Mouse (Mus musculus) brain, adult 2 months (tissue): ENCODE measurements around the gene A3galt2.

ENCODE experiments used
- DNase-seq: peaks from one replicate; pipeline ENCODE4 v3.0.0; 2011; ENCODE audit warnings: low read depth, low spot score

Gene A3galt2

DNA sequence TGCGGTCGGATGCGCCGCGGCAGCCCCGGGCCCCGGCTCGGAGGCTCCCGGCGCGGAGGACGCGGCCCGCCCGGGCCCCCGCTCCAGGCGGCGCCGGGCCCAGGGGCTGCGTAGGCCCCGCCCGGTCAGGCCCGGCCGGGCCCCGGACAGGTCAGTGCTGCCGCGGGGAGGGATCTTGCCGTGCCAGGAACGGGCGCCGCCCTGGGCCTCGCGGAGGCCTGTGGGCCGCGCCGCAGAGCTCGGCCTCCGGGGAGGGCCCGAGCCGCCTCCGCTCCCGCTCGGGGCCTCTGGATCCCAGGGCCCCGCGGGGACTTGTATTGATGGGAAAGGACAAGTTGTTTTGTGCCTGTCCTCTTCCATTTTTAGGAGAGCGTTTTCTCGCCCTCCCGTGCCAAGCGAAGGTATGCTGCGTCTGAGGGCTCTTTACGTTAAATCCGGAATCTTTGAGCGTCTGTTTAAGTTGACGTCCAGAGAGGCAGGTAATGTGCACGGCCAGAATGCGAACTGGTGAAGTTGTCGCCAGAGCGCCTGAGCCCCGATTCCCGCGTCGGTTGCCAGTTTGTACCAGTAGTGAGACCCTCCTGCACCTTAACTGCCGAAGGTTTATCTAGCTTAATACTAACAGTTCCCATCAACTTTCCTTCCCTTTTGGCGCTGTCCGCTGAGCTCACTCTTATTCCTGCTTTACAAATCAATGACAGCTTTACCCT is 27.3 kb upstream of the A3galt2 start:
- DNase-seq: peak; percentile 81

DNA sequence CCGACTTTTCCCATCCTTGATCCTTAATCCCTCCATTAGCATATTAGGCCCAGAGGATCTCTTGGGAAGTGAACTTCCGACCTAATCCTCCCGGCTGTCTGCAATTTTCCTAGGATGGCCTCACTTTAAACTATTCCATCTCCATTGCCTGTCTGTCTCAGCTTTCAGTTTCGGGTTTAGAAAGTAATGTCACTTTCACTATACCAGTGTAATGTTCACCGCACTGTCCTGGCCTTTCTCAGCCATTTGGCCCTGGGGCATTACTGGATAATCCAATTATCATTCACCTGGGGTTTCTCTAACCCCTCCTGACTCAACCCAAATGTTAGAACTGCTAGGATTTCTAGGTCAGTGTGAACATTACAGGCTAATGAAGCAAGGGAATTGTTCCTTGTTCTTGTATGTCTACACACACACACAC is 26.7 kb upstream of the A3galt2 start:
- DNase-seq: peak; percentile 31

DNA sequence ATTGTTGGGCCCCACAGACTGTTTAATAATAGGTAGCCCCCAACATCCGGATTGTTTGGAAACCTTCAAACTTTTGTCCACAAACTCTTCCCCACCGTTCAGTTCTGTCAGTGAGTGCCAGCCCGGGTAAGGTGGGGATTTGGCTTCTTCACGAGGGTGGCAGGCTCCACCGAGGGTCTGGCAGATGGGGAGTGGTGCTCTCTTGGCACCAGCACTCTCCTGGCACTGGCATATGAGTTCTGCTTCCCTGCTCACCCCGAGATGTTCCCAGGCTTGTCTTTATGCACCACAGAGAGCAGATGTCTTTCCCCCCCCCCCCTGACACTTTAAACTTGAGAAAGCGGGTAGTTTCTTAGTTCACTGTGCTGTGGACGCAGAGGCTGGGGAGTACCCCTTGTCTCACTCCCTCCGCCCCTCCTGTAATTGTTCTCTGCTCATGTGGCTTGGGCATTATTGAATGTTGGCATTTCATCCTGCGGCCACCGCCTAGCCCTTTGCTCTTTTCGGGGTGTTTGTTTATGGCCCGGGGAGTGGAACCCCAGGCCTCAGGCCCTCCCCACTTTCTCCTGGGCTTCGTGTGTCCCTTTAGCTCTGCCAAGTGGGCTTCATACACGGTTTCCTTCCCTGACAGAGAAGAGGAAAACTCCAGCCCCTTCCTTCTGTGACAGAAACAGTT is 26.0 kb upstream of the A3galt2 start:
- peak; percentile 85 for DNase-seq

DNA sequence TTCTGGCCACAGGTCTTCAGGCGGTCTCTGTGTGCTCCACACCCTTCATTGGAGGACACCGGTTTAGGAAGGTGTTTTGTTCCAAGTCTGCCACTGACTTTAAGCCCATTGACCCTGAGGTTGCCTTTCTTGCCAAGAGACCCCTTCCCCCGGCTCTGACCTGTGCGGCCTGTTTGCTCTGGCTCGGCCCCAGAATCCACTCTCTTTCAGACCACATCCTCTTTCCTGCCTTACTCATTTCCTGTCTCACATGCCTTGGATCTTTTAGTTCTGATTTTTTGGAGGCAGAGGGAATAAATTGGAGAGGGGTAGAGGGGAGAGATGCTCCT is 25.5 kb upstream of the A3galt2 start:
- no peak for DNase-seq

DNA sequence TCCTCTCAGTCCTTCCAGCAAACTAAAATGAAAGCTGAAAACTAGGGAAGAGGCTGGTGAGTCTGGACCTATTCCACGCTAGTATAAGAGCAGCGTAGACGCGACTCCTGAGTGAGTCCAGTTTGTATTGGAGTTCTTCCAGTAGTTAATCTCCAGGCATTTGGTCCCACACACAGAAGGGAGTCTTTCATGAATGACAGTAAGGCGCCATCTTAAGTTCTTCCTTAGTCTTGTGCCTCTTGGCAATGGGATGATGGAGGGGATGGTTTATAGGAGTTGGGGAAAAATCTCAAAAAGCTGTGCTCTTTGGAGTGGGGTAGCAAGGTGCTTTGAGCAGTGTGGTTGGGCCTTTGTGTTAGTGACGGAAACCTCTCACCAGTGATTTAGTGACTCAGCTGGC is 24.9 kb upstream of the A3galt2 start:
- DNase-seq: peak; percentile 29

DNA sequence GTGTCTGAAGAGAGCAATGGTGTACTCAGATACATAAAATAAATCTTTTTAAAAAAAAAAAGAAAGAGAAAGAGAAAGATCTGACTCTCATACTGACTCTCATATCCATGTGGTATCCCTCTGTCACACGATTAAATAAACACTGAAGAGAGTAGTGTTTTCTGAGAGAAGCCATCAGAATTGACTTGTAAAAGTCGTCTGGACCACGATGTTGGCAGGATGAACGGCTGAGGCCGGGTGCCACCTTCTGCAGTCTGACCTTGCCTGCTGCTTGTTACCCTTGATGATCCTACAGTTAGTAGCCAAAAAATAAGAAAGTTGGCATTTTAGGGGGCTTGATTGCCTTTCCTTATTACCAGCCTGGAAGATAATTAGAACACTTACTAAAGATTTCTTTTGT is 22.4 kb upstream of the A3galt2 start:
- no peak for DNase-seq

DNA sequence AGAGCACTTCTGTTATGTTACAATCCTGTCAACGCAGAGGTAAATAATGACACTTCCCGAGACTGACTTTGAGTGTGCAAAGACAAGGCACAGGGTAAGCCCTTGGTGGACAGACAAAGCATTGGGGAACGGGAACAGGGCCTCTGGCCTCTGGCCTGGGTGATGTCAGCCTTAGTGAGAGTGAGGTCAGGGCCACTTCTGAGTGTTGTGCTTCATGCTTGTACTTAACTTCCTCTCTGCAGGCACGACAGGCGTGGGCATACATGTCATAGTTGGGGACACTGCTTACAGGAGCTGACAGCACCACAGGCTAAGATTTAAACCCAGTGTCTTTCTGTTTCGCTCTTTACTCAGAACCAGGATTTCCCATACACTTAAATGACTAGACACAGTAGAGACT is 21.7 kb upstream of the A3galt2 start:
- peak; percentile 45 for DNase-seq

DNA sequence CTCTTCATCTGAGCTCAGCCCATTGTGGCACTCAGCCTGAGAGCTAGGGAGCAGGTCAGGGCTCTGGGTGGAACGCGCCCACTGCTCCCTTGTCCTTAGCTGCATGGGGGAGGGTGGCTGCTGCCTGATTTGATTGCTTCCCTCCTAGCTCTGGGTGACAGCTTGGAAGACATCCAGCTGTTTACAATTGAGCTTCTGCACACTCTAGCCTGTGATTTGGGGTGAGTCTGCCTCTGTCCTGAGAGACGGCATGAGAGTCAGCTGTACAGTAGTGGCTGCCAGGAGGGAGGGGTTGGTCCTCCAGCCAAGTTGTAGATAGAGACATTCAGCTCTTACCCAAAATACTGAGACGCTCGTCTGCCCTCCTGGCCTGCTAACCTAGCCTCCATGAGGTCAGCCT is 20.9 kb upstream of the A3galt2 start:
- DNase-seq: peak; percentile 96

DNA sequence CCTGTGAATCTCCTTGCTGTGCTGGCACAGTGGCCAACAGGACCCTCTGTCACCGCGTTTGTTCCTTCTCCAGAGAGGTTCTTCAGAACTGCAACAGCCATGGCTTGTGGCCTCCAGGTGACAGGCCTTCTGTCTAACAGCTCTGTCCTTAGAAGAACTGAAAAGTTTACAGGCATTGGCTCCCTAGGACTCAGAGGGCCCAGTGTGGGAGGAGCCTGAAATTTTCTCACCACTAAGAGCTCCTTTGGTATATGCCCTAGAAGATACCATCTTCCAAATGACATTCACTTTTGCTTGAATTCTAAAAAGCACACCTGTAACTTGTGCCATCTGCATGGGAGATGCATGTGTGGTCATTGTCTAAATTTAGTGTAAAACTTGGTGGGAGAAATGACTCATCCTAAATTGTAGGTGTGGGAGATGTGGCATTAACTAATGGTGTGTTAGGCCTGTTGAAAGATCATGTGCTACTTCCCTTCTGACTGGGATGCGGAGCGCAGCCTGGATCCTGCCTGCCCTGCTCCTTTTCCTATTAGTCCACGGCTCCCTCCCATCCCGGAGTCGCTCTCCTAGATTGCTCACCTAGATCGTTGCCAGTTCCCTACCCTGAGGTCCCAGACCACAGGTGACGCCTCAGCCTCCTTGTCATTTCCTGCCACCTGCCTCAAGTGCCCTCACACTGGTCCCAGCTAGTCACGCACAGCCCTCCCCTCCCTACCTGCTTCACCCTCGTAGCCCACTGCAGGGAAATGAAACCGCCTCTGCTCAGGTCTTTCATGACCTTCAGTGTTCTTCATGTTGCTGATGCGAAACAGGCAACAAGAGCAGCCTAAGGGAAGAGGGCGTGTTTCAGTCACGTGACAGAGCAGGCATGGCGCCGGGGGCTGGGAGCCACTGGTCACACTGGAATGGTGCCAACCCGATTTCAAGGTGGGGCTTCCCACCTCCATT is 20.2 kb upstream of the A3galt2 start:
- peak; percentile 77 for DNase-seq

DNA sequence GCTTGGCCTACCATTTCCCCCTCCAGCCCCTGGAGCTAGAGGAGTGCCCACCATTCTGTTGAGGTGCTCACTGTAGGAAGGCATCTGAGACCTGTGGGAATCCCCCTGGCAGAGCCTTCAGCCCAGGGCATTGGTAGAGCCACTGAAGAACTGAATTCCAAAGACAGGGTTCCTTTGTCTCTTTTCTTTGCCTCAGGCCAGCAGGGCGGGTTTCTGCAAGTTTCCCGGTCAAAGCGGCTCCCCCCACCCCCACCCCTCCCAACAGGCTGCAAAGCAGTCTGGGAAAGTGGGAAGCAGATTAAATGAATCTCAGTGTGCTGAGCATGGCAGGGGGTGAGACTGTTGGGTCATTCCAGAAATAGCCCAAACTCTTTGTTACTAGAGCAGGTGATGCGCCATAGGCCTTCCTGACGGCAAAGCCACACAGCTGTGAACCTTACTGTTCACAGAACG is 18.0 kb upstream of the A3galt2 start:
- peak; percentile 80 for DNase-seq

DNA sequence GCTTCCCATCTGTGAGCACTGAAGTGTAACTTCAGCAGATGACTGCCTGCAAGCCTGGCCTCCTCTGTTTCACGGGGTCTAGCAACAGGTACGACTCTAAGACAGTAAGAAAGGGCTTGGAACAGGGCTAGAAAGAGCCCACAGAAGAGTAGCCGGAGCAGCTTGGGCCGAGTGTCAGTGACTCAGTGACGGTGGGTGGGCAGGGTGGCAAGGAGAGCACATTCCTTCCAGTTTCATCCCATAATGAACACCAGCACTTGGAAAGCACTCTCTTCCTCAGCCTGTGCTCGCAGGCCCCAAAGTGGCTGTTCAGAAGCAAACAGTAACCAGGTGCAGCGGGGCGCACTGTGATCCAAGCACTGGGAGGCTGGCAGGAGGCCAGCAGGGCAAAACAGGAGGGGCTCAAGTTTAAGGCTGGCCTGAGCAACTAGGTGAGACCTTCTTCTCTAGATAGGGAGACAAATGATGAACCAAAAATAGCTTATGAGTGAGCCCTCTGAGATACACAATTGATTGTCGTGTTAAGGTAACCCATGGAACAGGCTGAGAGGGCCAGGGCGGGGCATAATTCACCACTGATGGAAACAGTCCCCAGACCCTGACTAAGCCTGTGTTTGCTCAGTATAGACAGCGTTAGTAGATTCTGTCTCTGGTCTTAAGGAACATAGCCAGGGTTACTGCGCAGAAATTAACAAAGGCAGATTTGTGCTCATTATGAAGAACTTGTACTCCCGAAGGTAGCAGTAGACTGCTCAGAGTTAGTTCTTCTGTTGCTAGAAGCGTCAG is 17.1 kb upstream of the A3galt2 start:
- DNase-seq: peak; percentile 40

DNA sequence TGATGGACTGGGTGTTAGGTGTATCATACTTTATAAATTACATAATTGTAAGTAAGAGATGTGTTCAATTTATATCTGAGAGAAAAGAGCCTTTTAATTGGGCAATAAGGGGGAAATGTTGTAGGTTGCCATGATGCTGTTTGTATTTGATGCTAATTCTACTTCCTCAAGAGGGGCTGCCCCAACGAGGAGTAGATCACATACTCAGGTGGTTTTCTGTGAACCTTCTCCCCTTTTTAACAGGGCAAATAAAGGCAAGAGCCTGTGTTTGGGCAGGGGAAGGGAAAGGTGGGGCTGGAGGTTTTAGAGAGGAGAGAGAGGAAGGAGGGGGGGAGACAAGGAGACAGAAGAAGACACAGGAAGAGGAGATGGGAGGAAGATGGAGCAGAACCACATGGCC is 14.3 kb upstream of the A3galt2 start:
- DNase-seq: no peak

DNA sequence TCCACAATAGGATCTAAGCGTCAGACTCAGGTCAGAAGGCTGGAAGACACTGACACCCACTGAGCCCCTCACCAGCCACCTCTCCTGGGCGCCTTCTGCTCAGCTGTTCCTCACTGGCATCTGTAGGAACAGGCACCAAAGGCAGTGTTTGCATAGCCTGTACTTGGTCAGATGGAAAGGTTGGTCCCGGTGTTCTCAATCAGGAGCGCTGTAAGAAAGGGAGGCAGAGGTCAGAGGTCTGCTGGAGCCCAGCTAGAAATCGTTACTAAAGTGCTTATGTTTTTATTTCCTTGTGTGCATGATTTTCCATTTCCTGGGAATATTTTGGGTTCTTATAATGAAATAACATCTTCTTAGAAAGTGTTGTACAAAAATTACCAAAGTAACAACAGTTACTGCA is 13.3 kb upstream of the A3galt2 start:
- DNase-seq: no peak

DNA sequence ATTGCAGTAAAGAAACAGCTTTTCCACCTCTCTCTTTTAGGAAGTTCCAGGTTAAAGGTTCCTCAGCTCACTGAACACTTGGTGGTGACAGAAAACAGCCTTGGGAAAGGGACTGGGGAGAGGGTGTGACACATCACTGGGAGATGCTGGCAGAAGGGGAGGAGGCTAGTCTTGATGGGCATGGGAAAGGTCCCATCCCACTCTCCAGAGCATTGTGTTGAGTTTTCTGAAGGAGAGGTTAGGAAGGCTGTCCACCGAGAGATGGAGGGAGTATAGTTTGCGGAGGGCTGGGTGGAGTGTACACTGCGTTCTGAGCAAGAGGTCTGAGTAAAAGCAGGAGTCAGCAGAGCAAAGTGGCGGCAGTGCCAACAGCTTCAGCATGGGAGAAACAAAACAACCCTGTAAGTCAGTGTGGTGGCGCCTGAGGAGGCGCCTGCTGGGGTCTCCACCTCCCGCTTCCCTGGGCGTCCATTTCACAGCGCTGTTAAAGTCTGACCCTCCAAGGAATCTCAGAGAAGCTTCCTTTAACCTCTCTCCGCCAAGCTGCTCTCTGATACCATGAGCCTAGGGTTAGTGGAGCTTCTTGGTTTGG is 12.7 kb upstream of the A3galt2 start:
- no peak for DNase-seq

DNA sequence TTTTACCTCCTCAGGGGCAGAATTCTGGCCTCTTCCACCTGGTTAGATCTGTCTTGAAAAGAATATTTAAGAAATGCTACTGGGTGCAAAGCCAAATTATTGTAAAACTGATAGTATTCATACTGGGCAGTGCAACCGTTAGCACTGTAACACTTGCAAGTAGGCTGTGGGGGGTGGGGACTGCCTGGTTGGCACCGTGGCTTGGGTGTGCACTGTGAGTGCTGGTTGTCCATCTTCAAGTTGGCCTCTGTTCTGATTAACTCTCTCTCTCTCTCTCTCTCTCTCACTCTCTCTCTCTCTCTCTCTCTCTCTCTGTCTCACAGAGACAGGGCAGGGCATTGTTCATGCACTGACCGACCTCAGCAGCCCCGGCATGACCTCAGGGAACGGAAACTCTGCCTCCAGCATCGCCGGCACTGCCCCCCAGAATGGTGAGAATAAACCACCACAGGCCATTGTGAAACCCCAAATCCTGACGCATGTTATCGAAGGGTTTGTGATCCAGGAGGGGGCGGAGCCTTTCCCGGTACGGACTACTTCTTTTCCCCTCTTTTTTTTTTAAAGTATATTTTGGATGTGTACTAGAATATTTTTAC is 12.0 kb upstream of the A3galt2 start:
- DNase-seq: peak; percentile 56

DNA sequence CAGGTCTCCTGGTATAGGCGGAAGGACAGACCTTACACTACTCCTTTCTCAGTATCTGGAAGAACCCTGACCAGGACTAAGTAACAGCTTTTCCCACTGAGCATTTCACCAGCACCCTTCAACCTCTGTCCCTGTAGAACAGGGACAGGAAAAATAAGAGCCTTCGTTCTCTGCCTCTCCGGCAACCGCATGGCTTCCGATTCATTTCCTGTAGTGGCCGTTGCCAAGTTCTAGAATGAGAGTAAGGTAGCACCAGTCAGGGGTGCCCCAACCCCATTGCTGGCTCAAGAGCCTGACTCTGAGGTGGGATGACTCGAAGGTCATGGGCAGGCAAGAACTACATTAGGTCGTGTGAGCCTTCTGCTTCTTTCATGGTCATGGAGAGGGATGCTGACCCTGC is 10.0 kb upstream of the A3galt2 start:
- no peak for DNase-seq

DNA sequence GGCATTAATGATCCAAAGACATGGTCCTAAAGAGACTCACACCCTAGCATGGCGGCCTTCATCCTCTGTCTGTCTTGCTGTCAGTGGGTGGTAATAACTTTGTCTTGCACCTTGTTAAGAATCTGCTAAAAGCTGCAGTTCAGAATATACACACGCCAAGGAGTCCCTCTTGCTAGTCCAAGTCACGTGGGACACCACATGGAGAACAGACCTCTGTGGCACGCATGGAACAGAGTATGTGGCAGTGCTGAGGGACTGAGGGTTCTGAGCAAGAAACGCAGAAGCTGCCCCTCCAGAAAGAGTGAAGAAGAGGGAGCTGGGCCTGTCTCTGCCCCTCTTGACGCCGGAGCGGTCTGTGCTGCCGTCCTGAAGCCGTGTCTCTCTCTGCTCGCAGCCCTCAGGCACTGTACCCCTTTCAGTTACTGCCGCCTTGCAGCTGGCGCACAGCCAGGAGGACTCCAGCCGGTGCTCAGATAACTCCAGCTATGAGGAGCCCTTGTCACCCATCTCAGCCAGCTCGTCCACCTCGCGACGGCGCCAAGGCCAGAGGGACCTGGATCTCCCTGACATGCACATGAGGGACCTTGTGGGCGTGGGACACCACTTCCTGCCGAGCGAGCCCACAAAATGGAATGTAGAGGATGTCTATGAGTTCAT is 7.4 kb upstream of the A3galt2 start:
- peak; percentile 69 for DNase-seq

DNA sequence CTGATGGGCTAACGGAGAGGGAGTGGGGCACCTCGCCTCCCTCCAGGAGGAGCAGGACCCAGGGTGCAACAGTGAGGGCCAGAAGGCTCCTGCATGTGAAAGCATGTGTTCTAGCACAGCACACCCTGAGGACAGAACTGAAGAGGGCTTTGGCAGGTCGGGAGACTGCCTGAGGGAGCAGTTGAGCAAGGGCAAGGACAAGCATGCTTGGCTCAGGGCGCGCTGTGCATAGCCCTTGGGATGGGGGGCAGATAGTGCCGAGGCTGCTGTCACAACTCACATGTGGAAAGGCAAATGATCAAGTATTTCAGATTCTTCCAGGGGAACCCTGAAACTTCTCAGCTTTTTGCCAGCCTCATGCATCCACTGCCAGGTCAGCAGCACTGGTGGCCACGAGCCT is 6.9 kb upstream of the A3galt2 start:
- no peak for DNase-seq

DNA sequence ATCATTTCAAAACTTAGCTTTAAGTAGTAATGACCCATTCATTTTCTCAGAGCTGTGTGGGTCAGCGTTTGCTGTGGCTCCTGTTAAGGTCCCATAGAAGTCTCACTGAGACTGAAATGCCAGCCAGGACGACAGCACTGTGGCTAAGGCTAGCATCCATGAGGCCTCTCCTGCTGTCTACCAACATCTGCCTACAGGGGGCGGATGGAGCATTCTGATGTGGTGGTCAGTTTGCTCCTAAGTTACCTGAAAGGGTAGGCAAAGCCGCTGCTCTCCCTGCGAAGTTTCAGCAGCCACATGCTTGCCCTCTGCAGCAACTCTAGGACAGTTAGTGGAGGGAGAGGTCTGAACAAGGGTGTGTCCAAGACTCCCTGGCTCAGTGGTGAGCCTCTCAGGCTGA is 4.2 kb upstream of the A3galt2 start:
- no peak for DNase-seq

DNA sequence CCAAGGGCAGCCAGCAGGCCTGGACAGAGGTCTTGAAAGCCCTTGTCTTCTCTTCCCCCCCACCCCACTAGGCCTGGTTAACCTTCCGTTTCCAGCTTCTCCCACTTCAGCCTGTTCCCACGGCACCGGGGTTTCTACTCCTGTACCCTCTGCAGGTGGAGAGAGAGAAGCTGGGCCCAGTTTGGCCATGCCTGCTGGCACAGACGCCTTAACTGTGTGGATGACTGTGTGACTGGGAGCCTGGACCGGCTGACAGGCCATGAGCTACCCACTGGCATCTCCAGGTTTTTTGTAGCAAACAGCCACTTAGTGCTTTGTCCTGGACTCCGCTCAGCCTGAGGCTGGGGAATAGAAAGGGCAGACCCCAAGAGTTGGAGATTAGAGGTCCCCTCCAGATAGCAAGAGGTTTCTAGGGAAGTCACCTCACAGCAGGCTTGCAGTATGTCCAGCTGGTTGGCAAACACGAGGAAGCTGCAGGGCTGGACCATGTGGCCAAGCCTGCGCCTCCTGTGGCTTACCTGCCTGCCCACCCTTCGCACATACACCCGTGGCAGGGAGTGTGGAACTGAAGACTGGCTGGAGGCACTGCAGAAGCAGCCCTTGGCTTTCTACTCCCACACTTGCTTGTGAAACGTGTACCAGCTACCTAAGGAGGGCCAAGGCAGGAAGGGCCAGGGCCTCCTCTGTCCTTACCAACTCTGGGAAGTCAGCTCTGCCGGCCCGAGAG is 3.0 kb upstream of the A3galt2 start:
- DNase-seq: peak; percentile 44
